Mouse (Mus musculus): ENCODE measurements around the gene Prp2.
"Not testable (repeated sequence)": the region's sequence is repeated elsewhere in the genome, so short reads cannot be mapped to it uniquely, and the experiment has no call there.

Prp2 gene

GRCm38 (mm10) chr6:132595613-132596012 is at the start of gene Prp2:
Gene Prp2, plus strand, starts transcription at chr6:132595913.
- DNase-seq, result not testable (repeated sequence)

DNA sequence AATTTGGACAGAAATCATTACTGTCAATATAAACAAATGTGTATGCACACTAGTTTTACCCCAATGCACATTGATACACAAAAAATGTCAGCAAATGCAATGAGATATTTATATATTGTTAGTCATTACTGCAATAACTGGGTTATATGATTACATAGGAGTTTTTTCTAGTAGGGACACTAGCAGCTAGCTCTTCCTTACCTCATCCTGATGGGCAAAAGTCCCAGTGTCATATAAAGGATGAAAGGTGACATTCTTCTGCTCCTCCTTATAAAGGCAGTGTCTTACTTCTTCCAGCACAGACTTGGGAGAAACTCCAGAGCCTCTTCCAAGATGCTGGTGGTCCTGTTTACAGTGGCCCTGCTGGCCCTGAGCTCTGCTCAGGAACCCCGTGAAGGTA is 26.2 kb upstream of the Prp2 start, which contains the start of gene Prh1:
Prh1 (plus strand) TSS at position 301 of the 400 bp plus-strand sequence.
- DNase-seq, result not testable (repeated sequence)

GRCm38 (mm10) chr6:132649399-132649798 is 53.7 kb downstream of the Prp2 start:
- no peak for DNase-seq
